Mouse (Mus musculus) T-helper 2 cell (primary cell): ENCODE measurements at regions not wholly inside any gene's neighbourhood (a gene's known extent, or its start where the extent isn't known, plus 50 kb on each side); places are given as distances from the start of the nearest gene placed in this dataset.

ENCODE experiments used
- in situ Hi-C: fragments of 300-600 bp; cut with MboI, MseI; formaldehyde crosslinking; loops from one replicate; pipeline ENCODE4 v1.15.1; 2025; ENCODE audit warnings: high pct_unique_total_duplicates

DNA sequence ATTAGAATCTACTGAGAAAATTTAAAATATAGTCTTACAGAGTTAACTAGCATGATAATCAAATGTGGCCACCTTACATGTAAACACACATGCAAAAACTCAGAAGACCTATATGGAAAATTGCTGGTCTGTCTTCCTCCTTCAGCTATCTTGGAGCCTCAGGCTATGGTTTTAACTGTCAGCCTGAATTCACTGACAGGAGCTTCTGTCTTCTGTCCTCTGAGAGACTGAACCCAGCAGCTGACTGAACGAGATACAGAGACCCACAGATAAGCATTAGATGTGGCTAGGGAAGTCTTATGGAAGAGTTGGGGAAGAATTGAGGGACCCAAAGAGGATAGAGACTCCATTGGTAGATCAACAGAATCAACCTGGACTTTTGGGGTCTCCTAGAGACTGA lies 360.0 kb upstream of the Meox2 start:
- in situ Hi-C loops, result loop anchor here (10.0 kb wide), 1 partner anchor 1234 kb away; no protein-coding TSS in a partner anchor

DNA sequence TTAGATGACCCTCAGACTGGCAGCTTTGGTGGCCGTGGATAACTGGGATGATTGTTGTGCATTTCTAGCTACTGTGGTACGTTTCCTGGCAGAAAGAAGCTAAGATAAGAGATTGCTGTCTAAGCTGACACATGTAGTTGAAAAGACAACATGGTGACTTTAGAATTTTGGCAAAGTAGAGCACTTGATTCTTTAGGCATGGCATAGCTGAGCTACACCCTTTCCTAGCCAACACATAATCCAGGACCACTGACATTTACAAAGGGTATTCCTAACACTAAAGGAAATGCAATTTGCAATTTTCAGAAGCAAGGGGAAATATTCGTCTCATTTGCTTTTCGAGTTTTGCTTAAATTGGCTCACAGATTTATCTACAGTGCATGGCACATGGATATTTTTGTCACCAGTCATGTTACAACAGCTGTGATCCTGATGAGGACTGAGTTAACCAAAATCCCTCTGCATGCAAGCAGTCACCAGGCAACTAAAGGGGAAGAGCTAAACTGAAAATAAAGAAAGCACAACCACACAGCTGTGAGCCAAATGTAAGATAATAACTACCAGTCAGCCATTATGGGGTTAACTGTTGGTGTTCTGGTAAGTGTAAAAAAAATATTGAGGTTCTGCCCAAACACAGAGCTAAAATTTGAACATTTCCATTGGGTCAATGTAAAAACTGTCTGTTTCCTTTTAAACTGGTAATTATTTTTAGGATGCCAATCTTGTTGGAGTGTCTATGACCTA lies 342.9 kb upstream of the Meox2 start:
- in situ Hi-C loops, result no loop called here

DNA sequence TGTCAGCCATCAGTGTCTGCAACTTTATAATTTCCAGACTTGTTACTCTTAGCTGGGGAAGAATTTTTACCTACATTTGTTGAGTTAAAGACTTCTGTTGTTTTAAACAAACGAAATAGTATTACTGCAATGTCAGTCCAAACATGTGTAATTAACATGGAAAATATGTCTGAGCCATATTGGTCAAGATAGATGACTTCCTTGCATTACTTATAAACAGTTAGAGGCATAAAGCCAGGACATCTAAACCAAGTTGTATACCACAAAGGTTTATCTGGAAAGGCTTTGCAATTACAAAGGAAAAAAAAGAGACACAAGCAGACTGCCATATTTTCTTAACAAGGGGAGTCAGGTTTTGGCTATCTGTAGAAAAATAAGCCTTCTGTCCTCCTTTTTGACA lies 342.2 kb upstream of the Meox2 start:
- in situ Hi-C loops, result no loop called here

DNA sequence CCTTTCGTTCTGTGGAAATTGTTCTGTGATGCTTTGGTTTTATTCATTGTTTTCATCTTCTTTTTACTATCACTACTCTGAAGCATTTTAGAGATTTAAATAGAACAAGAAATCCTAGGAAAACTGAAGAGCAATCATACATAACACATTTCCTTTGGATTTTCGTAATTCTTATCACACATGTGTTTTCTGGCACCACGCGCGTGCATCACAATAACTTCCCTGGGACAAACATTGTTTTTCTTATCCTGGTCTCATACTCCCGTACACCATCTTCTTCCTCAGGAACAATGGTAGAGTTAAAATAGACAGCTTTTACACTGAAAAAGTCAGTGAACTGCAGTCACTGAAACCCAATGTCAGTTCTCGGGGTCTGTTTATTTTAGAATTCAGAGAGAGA lies 327.6 kb upstream of the Meox2 start:
- in situ Hi-C loops, result no loop called here

- in situ Hi-C loops, result no loop called here
These were observed 317.5 kb upstream of the Meox2 start for GRCm38 (mm10) chr12:36790866-36791265.

- in situ Hi-C loops, result no loop called here
These were observed 316.9 kb upstream of the Meox2 start for GRCm38 (mm10) chr12:36791430-36791829.

DNA sequence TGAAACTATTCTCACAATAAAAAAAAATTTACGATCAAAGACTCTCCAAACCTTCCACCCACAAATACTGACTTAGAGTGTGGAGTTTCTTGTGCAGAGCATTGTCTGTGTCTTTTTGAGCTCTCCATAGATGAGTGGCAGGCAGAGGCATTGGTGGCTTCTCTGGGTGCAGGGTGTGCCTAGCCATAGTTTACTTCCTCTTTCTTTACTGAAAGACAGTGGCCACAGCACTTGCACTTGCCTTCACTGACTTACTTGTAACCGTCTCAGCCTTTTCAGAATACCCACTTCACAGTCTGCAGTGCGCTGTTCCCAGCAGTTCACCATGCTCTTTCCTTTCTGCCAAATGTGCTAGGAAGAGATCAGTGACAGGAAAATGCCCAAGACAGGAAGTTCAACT lies 316.1 kb upstream of the Meox2 start:
- in situ Hi-C loops, result no loop called here

DNA sequence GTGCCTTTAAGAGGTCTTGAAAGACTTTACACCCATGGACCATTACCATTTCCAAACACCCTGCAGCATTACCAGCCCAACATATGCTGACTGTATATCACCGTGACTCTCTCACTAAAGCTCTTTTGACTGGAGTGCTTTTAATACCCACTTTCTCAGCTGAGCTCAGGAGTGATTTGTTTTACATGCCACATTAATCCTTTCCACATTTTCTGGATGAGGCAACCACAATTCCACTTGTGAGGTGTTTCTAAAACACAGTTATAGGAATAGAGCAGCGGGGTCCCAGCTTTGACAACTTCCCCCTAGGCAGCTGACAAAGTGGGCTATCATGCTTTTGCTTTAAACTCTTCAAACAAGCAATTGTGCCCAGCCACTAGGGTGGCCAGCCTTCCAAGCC lies 314.5 kb upstream of the Meox2 start:
- in situ Hi-C loops, result no loop called here

DNA sequence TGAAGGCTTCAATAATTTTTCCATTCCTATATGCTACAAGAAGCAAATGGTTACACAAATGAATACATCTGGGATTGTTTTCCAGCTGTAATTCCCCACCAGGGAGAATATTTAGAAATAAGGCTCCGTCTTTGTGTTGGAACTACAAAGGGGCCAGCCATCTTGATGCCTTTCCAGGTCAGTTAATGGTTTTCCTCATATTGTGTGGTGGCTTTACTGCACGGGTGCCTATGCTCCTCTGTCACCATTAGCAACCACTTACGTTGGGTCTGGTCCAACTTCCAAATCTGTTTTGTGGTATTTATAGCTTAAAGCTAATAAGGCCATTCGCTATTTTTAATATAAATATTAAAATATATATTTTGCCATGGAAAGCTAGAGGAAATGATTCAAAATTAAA lies 312.1 kb upstream of the Meox2 start:
- in situ Hi-C loops, result no loop called here

DNA sequence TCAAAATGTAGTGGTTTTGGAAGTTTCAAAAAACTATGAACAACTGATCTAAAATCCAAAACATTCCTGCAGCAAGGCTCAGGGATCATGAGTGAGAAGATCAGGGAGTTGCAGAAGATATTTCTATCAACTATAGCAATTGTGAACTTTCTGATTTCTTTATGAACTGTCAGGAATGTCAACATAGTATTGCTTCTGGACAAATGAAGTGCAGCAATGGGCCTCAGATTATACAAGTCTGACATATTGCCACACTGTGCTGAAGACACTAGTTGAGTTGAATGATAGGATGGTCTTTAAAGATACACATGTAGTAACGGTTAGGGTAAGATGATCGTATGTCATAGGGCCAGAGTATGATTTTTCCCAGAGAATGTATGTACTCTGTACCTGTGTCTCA lies 290.4 kb upstream of the Meox2 start:
- in situ Hi-C loops, result no loop called here

DNA sequence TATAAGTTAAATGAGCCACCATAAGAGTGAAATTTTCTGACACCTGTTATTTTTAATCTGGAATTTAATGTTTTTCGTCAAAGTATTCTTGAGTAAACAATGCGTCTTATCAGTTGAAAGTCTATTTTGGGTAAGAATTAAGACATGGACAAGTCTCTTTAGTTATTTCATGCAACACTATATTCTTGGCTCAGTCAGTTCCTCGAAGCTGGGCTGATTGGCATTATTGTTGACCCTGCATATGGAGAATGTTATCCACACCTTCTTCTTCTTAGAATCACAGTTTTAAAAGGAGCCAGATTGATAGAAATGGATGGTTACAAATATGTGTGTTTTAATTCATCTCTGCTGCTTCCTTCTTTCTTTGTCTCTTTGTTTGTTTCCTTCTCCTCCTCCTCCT lies 289.5 kb upstream of the Meox2 start:
- in situ Hi-C loops, result no loop called here

GRCm38 (mm10) chr12:36826766-36827165 lies 281.6 kb upstream of the Meox2 start:
- in situ Hi-C loops, result no loop called here

DNA sequence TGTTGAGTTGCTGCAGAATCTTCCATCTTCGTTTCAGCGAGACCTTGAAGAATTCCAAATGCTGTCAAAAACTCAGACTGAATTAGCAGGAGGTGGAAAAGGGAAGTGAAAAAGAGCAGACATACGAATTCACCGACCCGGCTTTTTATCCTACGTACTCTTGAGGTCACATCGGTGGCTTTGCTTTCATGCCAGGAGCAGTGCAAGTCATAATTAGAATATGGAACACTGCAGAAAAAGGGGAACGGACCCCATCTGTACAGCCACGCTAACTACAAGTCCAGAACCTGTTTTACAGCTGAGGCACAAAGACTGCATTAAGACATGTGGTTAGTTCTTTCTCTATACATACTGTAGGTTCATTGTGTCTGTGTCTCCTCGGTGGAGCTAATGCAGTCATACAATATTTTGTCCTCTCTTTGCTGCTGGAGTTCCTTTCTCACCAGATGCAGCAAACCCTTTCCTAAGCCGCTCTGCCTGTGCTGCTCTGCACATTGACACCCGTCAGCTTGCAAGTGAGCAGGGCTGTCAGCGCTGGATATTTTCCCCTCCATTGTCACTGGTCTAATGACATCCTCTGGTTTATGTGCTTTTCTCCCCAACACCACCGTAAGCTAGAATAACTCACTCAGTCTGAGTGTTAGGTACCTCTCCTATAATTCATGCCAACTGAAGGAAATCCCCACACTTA lies 276.9 kb upstream of the Meox2 start:
- in situ Hi-C loops, result no loop called here

GRCm38 (mm10) chr12:36842957-36843356 lies 265.4 kb upstream of the Meox2 start:
- in situ Hi-C loops, result no loop called here

DNA sequence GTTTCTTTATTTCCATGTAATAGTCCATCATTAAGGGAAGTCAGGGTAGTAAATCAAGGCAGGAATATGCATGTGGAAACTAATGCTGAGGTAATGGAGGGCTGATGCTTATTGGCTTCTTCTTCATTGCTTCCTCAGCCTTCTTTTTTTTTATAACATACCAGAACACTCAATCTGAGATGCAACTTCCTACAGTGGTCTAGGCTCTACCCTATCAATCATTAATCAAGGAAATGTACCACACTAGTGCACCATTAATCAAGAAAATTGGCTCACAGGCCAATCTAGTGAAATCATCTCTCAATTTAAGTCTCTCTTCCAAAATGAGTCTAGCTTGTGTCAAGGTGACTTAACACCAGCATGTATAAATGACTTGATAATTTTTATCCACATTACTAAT lies 263.2 kb upstream of the Meox2 start:
- in situ Hi-C loops, result no loop called here

- in situ Hi-C loops, result no loop called here
These were observed 259.3 kb upstream of the Meox2 start for GRCm38 (mm10) chr12:36849086-36849485.

DNA sequence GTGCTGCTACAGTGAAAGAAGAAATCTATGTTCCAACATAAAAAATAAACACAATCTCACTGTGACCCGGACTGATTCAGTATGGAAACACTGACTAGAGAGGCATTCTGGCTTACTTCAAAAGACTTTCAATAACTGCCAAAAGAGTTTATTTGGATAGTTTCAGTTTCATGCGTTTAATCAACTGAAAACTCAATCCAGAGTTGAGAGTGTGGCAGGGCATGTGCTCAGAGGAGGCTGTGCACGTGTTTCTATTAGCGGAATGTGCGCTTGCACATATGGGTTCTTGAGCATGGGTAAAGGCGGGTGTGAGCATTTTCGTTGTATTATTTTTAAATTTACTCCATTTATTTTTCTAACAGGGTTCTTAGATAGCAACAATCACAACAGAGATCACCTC lies 245.2 kb upstream of the Meox2 start:
- in situ Hi-C loops, result no loop called here

DNA sequence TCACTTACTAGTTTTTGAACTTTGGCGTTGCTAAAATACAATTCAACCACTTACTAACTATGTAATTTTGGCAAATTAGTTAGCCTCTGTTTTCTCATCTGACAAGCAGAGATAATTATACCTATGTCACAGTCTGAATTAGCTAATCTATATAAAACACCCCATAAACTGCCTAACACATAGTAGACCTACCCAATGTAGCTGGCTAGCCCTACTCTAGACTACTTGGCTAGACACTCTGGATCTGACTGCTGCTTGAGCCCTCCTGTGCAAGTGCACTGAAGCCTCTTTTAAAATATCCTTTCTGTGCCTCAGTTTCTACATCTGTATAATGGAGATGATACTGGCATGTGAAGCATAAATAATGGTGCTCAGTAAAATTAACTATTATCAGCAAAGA lies 227.6 kb upstream of the Meox2 start:
- in situ Hi-C loops, result no loop called here

DNA sequence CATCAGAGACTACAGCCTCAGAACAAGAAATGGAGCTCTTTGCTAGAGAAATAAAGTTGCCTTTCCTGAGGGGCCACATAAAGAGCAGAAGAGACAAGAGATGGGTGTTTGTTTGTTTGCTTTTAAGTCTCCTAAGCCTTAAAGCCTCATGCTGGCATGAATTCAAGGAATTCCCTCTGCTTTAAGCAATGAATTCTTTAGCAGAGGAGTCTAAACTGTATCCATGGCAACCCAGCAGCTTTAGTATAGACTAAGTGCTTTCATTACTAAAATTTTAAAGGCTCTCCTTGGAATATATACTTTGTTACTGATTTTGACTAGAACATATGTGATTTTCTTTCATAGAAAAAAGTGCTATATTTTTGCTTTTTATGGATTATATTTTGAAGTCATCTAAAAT lies 195.0 kb upstream of the Meox2 start:
- in situ Hi-C loops, result no loop called here

GRCm38 (mm10) chr12:36917576-36918106 lies 190.7 kb upstream of the Meox2 start:
- in situ Hi-C loops, result no loop called here

DNA sequence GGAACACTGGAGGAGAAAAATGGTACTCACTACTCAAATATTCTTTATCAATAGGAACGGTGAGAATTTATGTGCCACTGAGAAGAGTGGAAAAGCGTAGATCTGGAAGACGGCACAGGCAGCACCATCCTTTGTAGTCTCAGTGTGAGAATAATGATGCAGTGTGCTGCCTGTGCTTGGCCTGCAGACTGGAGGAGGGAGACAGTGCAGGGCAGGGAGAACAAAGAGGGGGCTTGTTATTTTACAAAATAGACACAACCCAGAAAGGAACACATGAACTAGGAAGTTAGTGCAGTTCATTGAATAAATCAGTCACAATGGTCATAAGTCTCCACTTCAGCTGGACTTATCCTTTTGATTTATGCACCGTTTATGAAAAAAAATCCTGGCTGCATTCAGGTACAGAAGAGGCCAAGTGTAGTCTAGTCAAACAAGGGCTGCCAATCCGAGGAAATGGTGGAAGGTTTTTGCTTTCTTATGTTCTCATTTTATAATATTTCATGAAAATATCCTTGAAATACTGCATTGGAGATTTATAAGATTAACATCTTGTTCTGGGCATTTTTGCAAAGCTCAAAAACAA lies 190.0 kb upstream of the Meox2 start:
- in situ Hi-C loops, result no loop called here

- in situ Hi-C loops, result no loop called here
These were observed 184.8 kb upstream of the Meox2 start for GRCm38 (mm10) chr12:36923558-36923957.

GRCm38 (mm10) chr12:36926225-36926624 lies 182.1 kb upstream of the Meox2 start:
- in situ Hi-C loops, result no loop called here
